9 mouse cellular contexts compared by ENCODE assay signal in genomic region chr17:34894801-34895530, GRCm38 (mm10). TPM values are rescaled to one million over a fixed set of nuclear protein-coding genes. Genes with fewer than 3 reads are reported as not detected.
DNase-seq lines count a peak whose midpoint lies in the region; ATAC-seq lines count a peak whose summit lies in the region.
"Had no signal": no experiment of that assay in that cellular context is flagged by ENCODE, and none has a peak within 500 bp of the region (broad histone marks: within the 10 kb centered on the region; RNA-seq: fewer than 3 reads in every experiment).

No protein-coding gene starts in this region.

- intact Hi-C loops in left cerebral cortex, postnatal 4 days (cut with DNase I): loop anchor here (5.0 kb wide), 1 partner anchor 43 kb away; the partner anchor contains the start of genes Nelfe and Skiv2l

- peak; percentile 65 for DNase-seq in cerebellum, adult 11 months
- peak; percentile 61 to 70 for DNase-seq in cerebellum, adult 18-20 months
- peak; percentile 43 for DNase-seq in gastrocnemius, adult 18-20 months (ENCODE audit: low spot score)
- peak; percentile 57 for DNase-seq in left cerebral cortex, postnatal 4 days
- peak; percentile 96 for DNase-seq in midbrain, embryonic 11.5 days (ENCODE audit: low spot score, missing footprints)
- DNase-seq in testis, postnatal 10 days (ENCODE audit: low spot score): peak; percentile 85

- no peaks in the 10 kb centered on the region for H3K27me3 ChIP-seq in hindbrain, embryonic 16.5 days (replicated peaks; ENCODE audit: control insufficient read depth, insufficient read depth, low read length)
- no peaks in the 10 kb centered on the region for H3K27me3 ChIP-seq in midbrain, embryonic 11.5 days (ENCODE audit: control insufficient read depth, insufficient read depth, low read length)

- 4% methylated on average over 51 of the region's 51 CpGs for WGBS in hindbrain, embryonic 16.5 days
- WGBS in midbrain, embryonic 11.5 days: 9% methylated on average over 47 of the region's 51 CpGs

- peak overlapping the region; percentile 79 for H3K4me3 ChIP-seq in hindbrain, embryonic 16.5 days (ENCODE audit: low read length)
- H3K4me3 ChIP-seq in midbrain, embryonic 11.5 days (ENCODE audit: low read depth, low read length): peak overlapping the region; percentile 86

- H3K27ac ChIP-seq in hindbrain, embryonic 16.5 days (ENCODE audit: low read depth, low read length): peak overlapping the region; percentile 97
- peak overlapping the region; percentile 83 for H3K27ac ChIP-seq in midbrain, embryonic 11.5 days (ENCODE audit: low read depth, low read length)

- peaks cover 3% of the 10 kb centered on the region; the same call in 1 of the 2 replicates for H3K36me3 ChIP-seq in hindbrain, embryonic 16.5 days (ENCODE audit: control insufficient read depth, insufficient read depth, low read length)
- peaks cover 9% of the 10 kb centered on the region for H3K36me3 ChIP-seq in midbrain, embryonic 11.5 days (ENCODE audit: control insufficient read depth, insufficient read depth, low read length)

- H3K9ac ChIP-seq in hindbrain, embryonic 16.5 days (ENCODE audit: low read depth, low read length): peak overlapping the region; percentile 93
- H3K9ac ChIP-seq in midbrain, embryonic 11.5 days (ENCODE audit: low read length): peak overlapping the region; percentile 97

- peaks cover 31% of the 10 kb centered on the region for H3K4me1 ChIP-seq in hindbrain, embryonic 16.5 days (ENCODE audit: control insufficient read depth, insufficient read depth, low read depth, low read length)
- H3K4me1 ChIP-seq in midbrain, embryonic 11.5 days (ENCODE audit: control insufficient read depth, insufficient read depth, low read length): peaks cover 24% of the 10 kb centered on the region

- peak overlapping the region; percentile 67 for H3K4me2 ChIP-seq in hindbrain, embryonic 16.5 days (ENCODE audit: low read length)
- peak overlapping the region; percentile 66 for H3K4me2 ChIP-seq in midbrain, embryonic 11.5 days

- ATAC-seq in cerebellum, adult (ENCODE audit: insufficient number of reproducible peaks, low FRiP score, low TSS enrichment): no peak
- peak; percentile 21 for ATAC-seq in hindbrain, embryonic 16.5 days
- ATAC-seq in midbrain, embryonic 11.5 days (ENCODE audit: low FRiP score): peak; percentile 38

- H3K9me3 ChIP-seq in hindbrain, embryonic 16.5 days (ENCODE audit: control insufficient read depth, low read length): no peaks in the 10 kb centered on the region
- H3K9me3 ChIP-seq in midbrain, embryonic 11.5 days (ENCODE audit: control insufficient read depth, low read length): no peaks in the 10 kb centered on the region

RNA-seq across cellular contexts. Expression of gene C2, which starts 3.1 kb away (rescaled TPM):
- total RNA-seq in gastrocnemius, adult 18-20 months (2021): 1 to 10 TPM; 1.5 to 1.6 TPM
- 1.8 and 2.8 TPM in 2 replicates for polyA plus RNA-seq in hindbrain, embryonic 16.5 days (2015; fragmentation: Nextera tagmentation; extraction: Ambion mirVana)
- total RNA-seq in left cerebral cortex, postnatal 4 days (2021): 1 to 10 TPM; 2.1 to 3.2 TPM
- polyA plus RNA-seq in midbrain, embryonic 11.5 days (2014; fragmentation: Nextera tagmentation; extraction: Ambion mirVana): 0.83 and 1.5 TPM in 2 replicates

RNA-seq across cellular contexts. Expression of gene Ehmt2, which starts 3.3 kb away (rescaled TPM):
- 10 to 100 TPM; 26.7 to 29.5 TPM for total RNA-seq in gastrocnemius, adult 18-20 months (2021)
- polyA plus RNA-seq in hindbrain, embryonic 16.5 days (2015; fragmentation: Nextera tagmentation; extraction: Ambion mirVana): 81.9 and 95.3 TPM in 2 replicates
- total RNA-seq in left cerebral cortex, postnatal 4 days (2021): 100 to 1,000 TPM; 232 to 251 TPM
- 56.9 and 60.5 TPM in 2 replicates for polyA plus RNA-seq in midbrain, embryonic 11.5 days (2014; fragmentation: Nextera tagmentation; extraction: Ambion mirVana)

RNA-seq across cellular contexts. Expression of gene Gm20547, which starts 13.1 kb away (rescaled TPM):
- total RNA-seq in gastrocnemius, adult 18-20 months (2021): not detected
- polyA plus RNA-seq in hindbrain, embryonic 16.5 days (2015; fragmentation: Nextera tagmentation; extraction: Ambion mirVana): not detected in 2 replicates
- not detected for total RNA-seq in left cerebral cortex, postnatal 4 days (2021)
- 0.05 and 0.15 TPM in 2 replicates for polyA plus RNA-seq in midbrain, embryonic 11.5 days (2014; fragmentation: Nextera tagmentation; extraction: Ambion mirVana)
- total RNA-seq: layer of hippocampus, postnatal 25 days had no signal

RNA-seq across cellular contexts. Expression of gene Zbtb12, which starts 15.7 kb away (rescaled TPM):
- 1 to 10 TPM; 5.9 to 6.9 TPM for total RNA-seq in gastrocnemius, adult 18-20 months (2021)
- 9.2 and 9.6 TPM in 2 replicates for polyA plus RNA-seq in hindbrain, embryonic 16.5 days (2015; fragmentation: Nextera tagmentation; extraction: Ambion mirVana)
- total RNA-seq in left cerebral cortex, postnatal 4 days (2021): 10 to 100 TPM; 35.4 to 38.3 TPM
- 2.5 and 2.9 TPM in 2 replicates for polyA plus RNA-seq in midbrain, embryonic 11.5 days (2014; fragmentation: Nextera tagmentation; extraction: Ambion mirVana)

RNA-seq across cellular contexts. Expression of gene Slc44a4, which starts 19.3 kb away (rescaled TPM):
- total RNA-seq in gastrocnemius, adult 18-20 months (2021): not detected
- 0.21 TPM in 1 of 2 replicates, not detected in the other for polyA plus RNA-seq in hindbrain, embryonic 16.5 days (2015; fragmentation: Nextera tagmentation; extraction: Ambion mirVana)
- under 1 TPM in 1 of 2 experiments, not detected in 1; 0.20 TPM for total RNA-seq in left cerebral cortex, postnatal 4 days (2021)
- not detected in 2 replicates for polyA plus RNA-seq in midbrain, embryonic 11.5 days (2014; fragmentation: Nextera tagmentation; extraction: Ambion mirVana)

Comparison
In these comparisons a context has a peak if more than half of its experiments do, and no peak if none do; other contexts are left out.
1. DNase-seq: peak in every context shown above with its lines; median percentile 96 in midbrain, embryonic 11.5 days; 85 in testis, postnatal 10 days; 66 in cerebellum, adult 18-20 months; 65 in cerebellum, adult 11 months; 57 in left cerebral cortex, postnatal 4 days; 43 in gastrocnemius, adult 18-20 months.
2. RNA of gene Ehmt2, which starts 3.3 kb away (total RNA-seq): 232 to 251 TPM in left cerebral cortex, postnatal 4 days; 26.7 to 29.5 TPM in gastrocnemius, adult 18-20 months; every median in the first group is over 4 times any median in the second.